Mouse (Mus musculus) brain, embryonic 14.5 days (tissue): ENCODE data around the gene Nrxn2.

Experiments used
- CTCF ChIP-seq: fragments of 200-500 bp; IDR thresholded peaks from 2 replicates; pipeline ENCODE4 v1.5.1; 2012; ENCODE audit warnings: inconsistent platforms, mild to moderate bottlenecking, moderate library complexity, borderline replicate concordance; ENCODE audit not compliant: insufficient read depth, insufficient read length; ENCODE audit errors: extremely low read depth
- POLR2A ChIP-seq: fragments of 200-500 bp; IDR thresholded peaks from 2 replicates; pipeline ENCODE4 v1.6.1; 2012; ENCODE audit warnings: mild to moderate bottlenecking, inconsistent platforms, borderline replicate concordance; ENCODE audit not compliant: poor library complexity, insufficient read depth, insufficient read length, severe bottlenecking; ENCODE audit errors: extremely low read depth

DNA sequence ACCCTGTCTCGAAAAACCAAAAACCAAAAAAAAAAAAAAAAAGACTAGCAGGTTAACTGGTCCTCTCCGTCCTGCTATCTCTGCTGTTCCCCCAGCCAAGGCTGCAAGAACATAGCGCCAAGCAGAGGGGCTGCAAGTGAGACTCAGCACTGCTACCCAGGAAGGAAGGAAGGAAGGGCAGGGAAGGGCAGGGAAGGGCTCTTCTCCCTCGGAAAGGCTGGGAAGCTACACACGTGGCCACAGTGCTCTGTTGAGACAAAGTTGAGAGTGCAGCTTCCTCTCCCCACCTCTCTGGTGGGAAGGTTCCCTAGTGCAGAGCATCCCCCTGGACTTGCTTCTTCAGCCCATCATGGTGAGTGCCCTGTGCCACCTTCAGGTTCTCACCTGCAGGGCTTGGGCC is 53.1 kb downstream of the Nrxn2 start:
- TF ChIP-seq CTCF (no peak), POLR2A (no peak)
